Mouse (Mus musculus): ENCODE measurements around the gene Zfp961. TPM values are rescaled to one million over a fixed set of nuclear protein-coding genes. Genes with fewer than 3 reads are reported as not detected.

Gene Zfp961
- polyA plus RNA-seq, 1 experiment from 2014 or later, result 26.7 TPM

GRCm38 (mm10) chr8:71960483-71960882, 9.6 kb downstream of the Zfp961 start:
- Histone ChIP-seq H3K9ac (replicated peaks; ENCODE audit: low read length) (no peak overlapping the region), H3K27ac (ENCODE audit: low read length) (no peak overlapping the region), H3K4me3 (ENCODE audit: low read length) (no peak overlapping the region), H3K4me1 (ENCODE audit: insufficient read depth, low read length) (no peaks in the 10 kb centered on the region), H3K27me3 (ENCODE audit: insufficient read depth, low read length) (no peaks in the 10 kb centered on the region), H3K9me3 (ENCODE audit: low read length) (peaks cover 7% of the 10 kb centered on the region; the same call in 1 of the 2 replicates), H3K36me3 (ENCODE audit: insufficient read depth, low read length) (peaks cover 13% of the 10 kb centered on the region), H3K4me2 (replicated peaks; ENCODE audit: low read depth, low read length) (no peak overlapping the region)
- ATAC-seq (ENCODE audit: low FRiP score, low TSS enrichment), result no peak

GRCm38 (mm10) chr8:71961796-71962195, 11.0 kb downstream of the Zfp961 start:
- Histone ChIP-seq H3K4me2 (replicated peaks; ENCODE audit: low read depth, low read length) (no peak overlapping the region), H3K27me3 (ENCODE audit: insufficient read depth, low read length) (no peaks in the 10 kb centered on the region)
- WGBS, result 93% methylated on average over 5 of the region's 5 CpGs

GRCm38 (mm10) chr8:71964051-71964450, 13.2 kb downstream of the Zfp961 start:
- Histone ChIP-seq H3K36me3 (ENCODE audit: insufficient read depth, low read length) (peaks cover 45% of the 10 kb centered on the region), H3K4me3 (ENCODE audit: low read length) (no peak overlapping the region), H3K4me2 (replicated peaks; ENCODE audit: low read depth, low read length) (no peak overlapping the region), H3K27me3 (ENCODE audit: insufficient read depth, low read length) (no peaks in the 10 kb centered on the region), H3K9me3 (ENCODE audit: low read length) (peaks cover 22% of the 10 kb centered on the region), H3K4me1 (ENCODE audit: insufficient read depth, low read length) (no peaks in the 10 kb centered on the region), H3K27ac (ENCODE audit: low read length) (no peak overlapping the region), H3K9ac (replicated peaks; ENCODE audit: low read length) (no peak overlapping the region)
- 77% methylated on average over 3 of the region's 3 CpGs for WGBS
- no peak for ATAC-seq (ENCODE audit: low FRiP score, low TSS enrichment)

More at GRCm38 (mm10) chr8:71961796-71962195, 11.0 kb downstream of the Zfp961 start:
- no peak for ATAC-seq (ENCODE audit: low FRiP score, low TSS enrichment)
- H3K36me3 ChIP-seq (ENCODE audit: insufficient read depth, low read length), result peaks cover 25% of the 10 kb centered on the region
- H3K4me3 ChIP-seq (ENCODE audit: low read length), result no peak overlapping the region
- H3K9me3 ChIP-seq (ENCODE audit: low read length), result peaks cover 17% of the 10 kb centered on the region
- H3K4me1 ChIP-seq (ENCODE audit: insufficient read depth, low read length), result no peaks in the 10 kb centered on the region
- H3K9ac ChIP-seq (replicated peaks; ENCODE audit: low read length), result no peak overlapping the region
- H3K27ac ChIP-seq (ENCODE audit: low read length), result no peak overlapping the region

GRCm38 (mm10) chr8:71965166-71965565, 14.3 kb downstream of the Zfp961 start:
- Histone ChIP-seq H3K27ac (ENCODE audit: low read length) (no peak overlapping the region), H3K4me1 (ENCODE audit: insufficient read depth, low read length) (no peaks in the 10 kb centered on the region), H3K4me2 (replicated peaks; ENCODE audit: low read depth, low read length) (no peak overlapping the region), H3K36me3 (ENCODE audit: insufficient read depth, low read length) (peaks cover 46% of the 10 kb centered on the region), H3K27me3 (ENCODE audit: insufficient read depth, low read length) (no peaks in the 10 kb centered on the region), H3K9me3 (ENCODE audit: low read length) (peaks cover 22% of the 10 kb centered on the region), H3K9ac (replicated peaks; ENCODE audit: low read length) (no peak overlapping the region), H3K4me3 (ENCODE audit: low read length) (no peak overlapping the region)
- 100% methylated on average over 2 of the region's 2 CpGs for WGBS
- ATAC-seq (ENCODE audit: low FRiP score, low TSS enrichment), result no peak

GRCm38 (mm10) chr8:71966411-71966810, 15.6 kb downstream of the Zfp961 start:
- Histone ChIP-seq H3K4me2 (replicated peaks; ENCODE audit: low read depth, low read length) (no peak overlapping the region), H3K36me3 (ENCODE audit: insufficient read depth, low read length) (peaks cover 46% of the 10 kb centered on the region), H3K27me3 (ENCODE audit: insufficient read depth, low read length) (no peaks in the 10 kb centered on the region), H3K9me3 (ENCODE audit: low read length) (peaks cover 22% of the 10 kb centered on the region), H3K4me3 (ENCODE audit: low read length) (no peak overlapping the region), H3K27ac (ENCODE audit: low read length) (no peak overlapping the region), H3K9ac (replicated peaks; ENCODE audit: low read length) (no peak overlapping the region), H3K4me1 (ENCODE audit: insufficient read depth, low read length) (no peaks in the 10 kb centered on the region)
- no peak for ATAC-seq (ENCODE audit: low FRiP score, low TSS enrichment)

- Histone ChIP-seq H3K27ac (ENCODE audit: low read length) (no peak overlapping the region), H3K36me3 (ENCODE audit: insufficient read depth, low read length) (peaks cover 46% of the 10 kb centered on the region), H3K9ac (replicated peaks; ENCODE audit: low read length) (no peak overlapping the region), H3K27me3 (ENCODE audit: insufficient read depth, low read length) (no peaks in the 10 kb centered on the region), H3K4me3 (ENCODE audit: low read length) (no peak overlapping the region), H3K9me3 (ENCODE audit: low read length) (peaks cover 22% of the 10 kb centered on the region), H3K4me1 (ENCODE audit: insufficient read depth, low read length) (no peaks in the 10 kb centered on the region), H3K4me2 (replicated peaks; ENCODE audit: low read depth, low read length) (no peak overlapping the region)
- 97% methylated on average over 5 of the region's 5 CpGs for WGBS
- no peak for ATAC-seq (ENCODE audit: low FRiP score, low TSS enrichment)
These were observed 16.4 kb downstream of the Zfp961 start for GRCm38 (mm10) chr8:71967261-71967660.

GRCm38 (mm10) chr8:71968100-71968499, 17.3 kb downstream of the Zfp961 start:
- no peak overlapping the region for H3K4me2 ChIP-seq (replicated peaks; ENCODE audit: low read depth, low read length)
- H3K27me3 ChIP-seq (ENCODE audit: insufficient read depth, low read length), result no peaks in the 10 kb centered on the region
- 94% methylated on average over 6 of the region's 6 CpGs for WGBS
- H3K9me3 ChIP-seq (ENCODE audit: low read length), result peaks cover 22% of the 10 kb centered on the region
- no peak overlapping the region for H3K4me3 ChIP-seq (ENCODE audit: low read length)
- H3K36me3 ChIP-seq (ENCODE audit: insufficient read depth, low read length), result peaks cover 46% of the 10 kb centered on the region
- no peak overlapping the region for H3K9ac ChIP-seq (replicated peaks; ENCODE audit: low read length)
- ATAC-seq (ENCODE audit: low FRiP score, low TSS enrichment), result no peak
- H3K27ac ChIP-seq (ENCODE audit: low read length), result no peak overlapping the region
- H3K4me1 ChIP-seq (ENCODE audit: insufficient read depth, low read length), result no peaks in the 10 kb centered on the region

GRCm38 (mm10) chr8:71968636-71969035, 17.8 kb downstream of the Zfp961 start:
- Histone ChIP-seq H3K9me3 (ENCODE audit: low read length) (peaks cover 22% of the 10 kb centered on the region), H3K4me3 (ENCODE audit: low read length) (no peak overlapping the region), H3K27ac (ENCODE audit: low read length) (no peak overlapping the region), H3K4me2 (replicated peaks; ENCODE audit: low read depth, low read length) (no peak overlapping the region), H3K36me3 (ENCODE audit: insufficient read depth, low read length) (peaks cover 46% of the 10 kb centered on the region), H3K9ac (replicated peaks; ENCODE audit: low read length) (no peak overlapping the region), H3K27me3 (ENCODE audit: insufficient read depth, low read length) (no peaks in the 10 kb centered on the region), H3K4me1 (ENCODE audit: insufficient read depth, low read length) (no peaks in the 10 kb centered on the region)
- 92% methylated on average over 6 of the region's 6 CpGs for WGBS
- ATAC-seq (ENCODE audit: low FRiP score, low TSS enrichment), result no peak

GRCm38 (mm10) chr8:71971945-71972344, 21.1 kb downstream of the Zfp961 start:
- H3K4me3 ChIP-seq (ENCODE audit: low read length), result no peak overlapping the region
- ATAC-seq (ENCODE audit: low FRiP score, low TSS enrichment), result no peak
- peaks cover 20% of the 10 kb centered on the region for H3K36me3 ChIP-seq (ENCODE audit: insufficient read depth, low read length)
- no peaks in the 10 kb centered on the region for H3K27me3 ChIP-seq (ENCODE audit: insufficient read depth, low read length)
- H3K4me1 ChIP-seq (ENCODE audit: insufficient read depth, low read length), result no peaks in the 10 kb centered on the region
- 59% methylated on average over 1 of the region's 1 CpGs for WGBS
- no peak overlapping the region for H3K4me2 ChIP-seq (replicated peaks; ENCODE audit: low read depth, low read length)
- no peak overlapping the region for H3K9ac ChIP-seq (replicated peaks; ENCODE audit: low read length)
- H3K27ac ChIP-seq (ENCODE audit: low read length), result no peak overlapping the region
- H3K9me3 ChIP-seq (ENCODE audit: low read length), result peaks cover 3% of the 10 kb centered on the region

GRCm38 (mm10) chr8:71974211-71974610, 23.4 kb downstream of the Zfp961 start:
- 77% methylated on average over 3 of the region's 3 CpGs for WGBS
- Histone ChIP-seq H3K9me3 (ENCODE audit: low read length) (no peaks in the 10 kb centered on the region), H3K9ac (replicated peaks; ENCODE audit: low read length) (no peak overlapping the region), H3K27me3 (ENCODE audit: insufficient read depth, low read length) (no peaks in the 10 kb centered on the region), H3K4me2 (replicated peaks; ENCODE audit: low read depth, low read length) (no peak overlapping the region), H3K4me3 (ENCODE audit: low read length) (no peak overlapping the region), H3K36me3 (ENCODE audit: insufficient read depth, low read length) (no peaks in the 10 kb centered on the region; the same call in 1 of the 2 replicates), H3K27ac (ENCODE audit: low read length) (no peak overlapping the region), H3K4me1 (ENCODE audit: insufficient read depth, low read length) (no peaks in the 10 kb centered on the region)
- ATAC-seq (ENCODE audit: low FRiP score, low TSS enrichment), result no peak
